Mouse (Mus musculus) lung, embryonic 14.5 days (tissue): ENCODE data around the gene Ift57. TPM values are rescaled to one million over a fixed set of nuclear protein-coding genes. Genes with fewer than 3 reads are reported as not detected.

Experiments
- ATAC-seq: fragments of 200-750 bp; cut with Nextera tagmentation; 2 replicates; pipeline ENCODE4 v1.8.0; 2017; ENCODE audit warnings: mild to moderate bottlenecking, moderate TSS enrichment, moderate library complexity; ENCODE audit not compliant: insufficient read depth
- DNase-seq: peaks from one replicate; pipeline ENCODE4 v3.0.0-alpha.2; 2015
- H3K27ac ChIP-seq: fragments of 300-500 bp; sonication (generic); 2 replicates; pipeline ENCODE4 v1.5.1; 2014; ENCODE audit warnings: low read depth, mild to moderate bottlenecking, moderate library complexity
- H3K27me3 ChIP-seq: fragments of 300-500 bp; sonication (generic); 2 replicates; pipeline ENCODE4 v1.6.1; 2014; ENCODE audit warnings: low read length, control low read depth; ENCODE audit not compliant: insufficient read depth
- H3K36me3 ChIP-seq: fragments of 300-500 bp; sonication (generic); 2 replicates; pipeline ENCODE4 v1.6.1; 2014; ENCODE audit warnings: control low read depth; ENCODE audit not compliant: insufficient read depth
- H3K4me1 ChIP-seq: fragments of 300-500 bp; sonication (generic); 2 replicates; pipeline ENCODE4 v1.6.1; 2014; ENCODE audit warnings: antibody characterized with exemption, control low read depth; ENCODE audit not compliant: insufficient read depth
- H3K4me2 ChIP-seq: fragments of 300-500 bp; sonication (generic); 2 replicates; pipeline ENCODE4 v1.6.1; 2014; ENCODE audit warnings: mild to moderate bottlenecking
- H3K4me3 ChIP-seq: fragments of 300-500 bp; sonication (generic); 2 replicates; pipeline ENCODE4 v1.5.1; 2014; ENCODE audit warnings: low read depth, low read length
- H3K9ac ChIP-seq: fragments of 300-500 bp; sonication (generic); 2 replicates; pipeline ENCODE4 v1.6.1; 2014
- H3K9me3 ChIP-seq: fragments of 300-500 bp; sonication (generic); 2 replicates; pipeline ENCODE4 v1.6.1; 2016; ENCODE audit warnings: low read depth, low read length, control low read depth
- CTCF ChIP-seq: IDR thresholded peaks from 2 replicates; pipeline ENCODE4 v1.5.1; 2016; ENCODE audit warnings: antibody characterized with exemption, low read depth
- WGBS: fragments of 180-500 bp; shearing (Covaris S2); extraction: QIAGEN DNeasy Blood & Tissue Kit; methylation state at CpG from one replicate; pipeline ENCODE4 v1.1.7; 2014; 5-methylcytosine and 5-hydroxymethylcytosine counted together
- polyA plus RNA-seq: library from polyadenylated mRNA; unstranded; fragments of >200 nt; fragmentation: Nextera tagmentation; extraction: Ambion mirVana; gene quantifications from 2 replicates; pipeline ENCODE4 v1.2.1, GENCODE M21; 2014

The Ift57 gene
- polyA plus RNA-seq, 1 experiment from 2014 or later, result 31.9 TPM

DNA sequence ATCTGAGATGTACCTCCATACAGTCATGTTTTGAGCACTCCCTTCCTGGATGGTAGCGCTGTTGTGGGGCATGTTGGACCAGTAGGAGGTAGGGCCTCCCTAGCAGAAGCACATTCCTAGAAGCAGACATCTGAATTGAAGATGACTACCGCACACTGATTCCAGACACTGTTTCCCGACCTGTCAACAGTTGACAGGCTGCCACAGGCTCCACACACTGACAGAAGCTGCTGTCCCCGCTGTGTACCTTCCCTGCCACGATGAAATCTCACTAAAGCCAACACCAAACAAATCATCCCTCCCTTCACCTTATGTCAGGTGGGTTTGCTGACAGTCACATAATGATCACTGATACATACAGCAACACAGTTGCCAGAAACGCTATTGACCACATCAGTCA is 19.4 kb upstream of the Ift57 start:
- no peak overlapping the region for H3K4me2 ChIP-seq
- TF ChIP-seq CTCF, result no peak
- H3K36me3 ChIP-seq, result no peaks in the 10 kb centered on the region
- no peaks in the 10 kb centered on the region for H3K4me1 ChIP-seq
- no peak overlapping the region for H3K9ac ChIP-seq
- DNase-seq, result no peak
- H3K27me3 ChIP-seq, result no peaks in the 10 kb centered on the region
- 67% methylated on average over 6 of the region's 6 CpGs for WGBS
- H3K4me3 ChIP-seq, result no peak overlapping the region
- no peak for ATAC-seq
- no peak overlapping the region for H3K27ac ChIP-seq
- no peaks in the 10 kb centered on the region for H3K9me3 ChIP-seq

DNA sequence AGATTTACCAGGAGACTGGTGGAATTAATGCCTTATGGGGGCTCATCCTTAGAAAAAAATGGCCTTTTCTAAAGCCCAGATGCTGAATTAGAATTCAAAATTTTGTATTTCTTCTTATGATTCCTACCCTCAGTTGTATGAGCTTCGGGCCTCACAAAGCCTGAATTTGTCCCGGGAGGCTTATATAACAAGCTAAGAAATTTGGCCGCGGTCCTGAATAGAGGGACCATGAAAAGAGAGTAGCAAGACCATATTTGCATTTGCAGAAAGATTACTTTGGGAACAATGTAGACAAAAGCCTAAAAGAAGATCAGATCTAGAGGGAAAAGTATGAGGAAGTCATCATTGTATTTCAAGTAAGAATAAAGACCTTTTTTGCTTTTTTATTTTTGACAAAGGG is 14.1 kb upstream of the Ift57 start:
- no peak overlapping the region for H3K9ac ChIP-seq
- no peak overlapping the region for H3K27ac ChIP-seq
- no peak overlapping the region for H3K4me2 ChIP-seq
- H3K4me3 ChIP-seq, result no peak overlapping the region
- DNase-seq (no peak), ATAC-seq (no peak)
- no peaks in the 10 kb centered on the region for H3K36me3 ChIP-seq
- no peak for TF ChIP-seq CTCF
- no peaks in the 10 kb centered on the region for H3K4me1 ChIP-seq
- H3K27me3 ChIP-seq, result no peaks in the 10 kb centered on the region
- no peaks in the 10 kb centered on the region for H3K9me3 ChIP-seq
- 82% methylated on average over 4 of the region's 4 CpGs for WGBS

DNA sequence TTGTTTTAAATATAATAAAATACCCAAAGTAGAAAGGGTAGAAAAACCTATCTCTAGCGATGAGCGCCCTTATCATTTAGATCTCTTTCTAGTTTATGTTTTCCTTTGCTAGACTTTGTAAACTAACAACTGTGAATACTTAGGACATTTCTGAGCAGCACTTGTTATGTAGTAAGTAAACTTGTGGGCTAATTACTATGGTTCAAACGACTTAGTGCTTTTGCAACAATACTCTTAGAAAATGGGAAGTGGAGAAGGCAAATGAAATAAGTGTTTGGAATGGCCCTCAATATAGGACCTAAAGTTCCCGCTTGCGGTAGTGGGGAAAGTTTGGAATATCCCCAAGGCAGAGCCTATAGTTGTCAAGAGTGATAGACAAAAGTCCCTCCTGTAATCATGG is 788 bp downstream of the Ift57 start:
- no peak for TF ChIP-seq CTCF

DNA sequence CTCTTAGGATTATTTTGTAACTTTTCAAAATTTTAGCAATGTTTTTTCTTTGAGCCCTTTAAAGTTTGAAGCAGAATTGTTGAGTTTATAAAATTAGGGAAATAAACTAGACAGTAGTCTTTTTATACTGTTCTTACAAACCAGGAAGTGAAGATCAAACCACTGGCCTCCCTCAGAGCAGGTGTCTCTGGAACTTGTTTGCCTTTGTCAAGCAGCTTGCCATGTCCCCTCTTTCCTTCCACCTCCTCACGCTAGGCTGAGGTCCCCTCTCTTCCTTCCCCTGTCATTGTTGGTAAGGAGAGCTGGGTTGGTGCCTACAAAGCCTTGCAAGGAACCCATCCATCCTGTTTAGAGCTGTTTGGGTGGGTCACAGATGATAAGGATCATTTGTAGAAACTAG is 9.0 kb downstream of the Ift57 start:
- WGBS, result 21% methylated on average over 1 of the region's 1 CpGs
- Histone ChIP-seq H3K27ac (no peak overlapping the region), H3K4me3 (no peak overlapping the region), H3K4me2 (no peak overlapping the region), H3K9me3 (no peaks in the 10 kb centered on the region), H3K4me1 (no peaks in the 10 kb centered on the region), H3K36me3 (peaks cover 12% of the 10 kb centered on the region; the same call in 1 of the 2 replicates), H3K27me3 (no peaks in the 10 kb centered on the region), H3K9ac (no peak overlapping the region)
- no peak for TF ChIP-seq CTCF
- no peak for ATAC-seq
- no peak for DNase-seq

More for the DNA sequence above, 788 bp downstream of the Ift57 start:
- Histone ChIP-seq H3K9me3 (no peaks in the 10 kb centered on the region), H3K27me3 (no peaks in the 10 kb centered on the region), H3K9ac (peak overlapping the region; percentile 65), H3K27ac (no peak overlapping the region), H3K4me2 (peak overlapping the region; percentile 87), H3K4me3 (peak overlapping the region; percentile 72), H3K36me3 (no peaks in the 10 kb centered on the region), H3K4me1 (no peaks in the 10 kb centered on the region)
- ATAC-seq (no peak), DNase-seq (peak; percentile 13)
- 24% methylated on average over 5 of the region's 5 CpGs for WGBS

DNA sequence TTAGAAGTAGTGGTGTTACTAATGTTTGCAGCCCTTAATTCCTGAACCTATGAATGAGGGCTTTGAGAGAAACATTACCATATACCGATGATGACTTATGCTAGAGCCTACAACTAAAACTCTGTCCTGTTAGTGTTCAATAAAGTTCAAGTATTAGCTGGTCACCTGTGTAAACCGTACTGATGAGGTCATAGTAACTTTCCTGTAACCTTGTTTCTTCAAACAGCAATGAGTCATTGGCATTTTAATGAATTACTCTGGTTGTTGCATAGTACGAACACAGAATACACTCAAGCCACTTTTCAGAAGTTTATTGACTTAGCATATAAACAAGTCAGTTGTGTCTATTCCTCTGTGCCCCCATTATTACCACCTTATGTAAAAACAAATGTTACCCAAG is 11.2 kb downstream of the Ift57 start:
- TF ChIP-seq CTCF, result no peak
- WGBS, result 72% methylated on average over 3 of the region's 3 CpGs
- H3K4me1 ChIP-seq, result no peaks in the 10 kb centered on the region
- ATAC-seq, result no peak
- H3K36me3 ChIP-seq, result peaks cover 12% of the 10 kb centered on the region; the same call in 1 of the 2 replicates
- H3K9me3 ChIP-seq, result no peaks in the 10 kb centered on the region
- H3K9ac ChIP-seq, result no peak overlapping the region
- no peak overlapping the region for H3K4me3 ChIP-seq
- H3K4me2 ChIP-seq, result no peak overlapping the region
- H3K27me3 ChIP-seq, result no peaks in the 10 kb centered on the region
- H3K27ac ChIP-seq, result no peak overlapping the region
- DNase-seq, result no peak

DNA sequence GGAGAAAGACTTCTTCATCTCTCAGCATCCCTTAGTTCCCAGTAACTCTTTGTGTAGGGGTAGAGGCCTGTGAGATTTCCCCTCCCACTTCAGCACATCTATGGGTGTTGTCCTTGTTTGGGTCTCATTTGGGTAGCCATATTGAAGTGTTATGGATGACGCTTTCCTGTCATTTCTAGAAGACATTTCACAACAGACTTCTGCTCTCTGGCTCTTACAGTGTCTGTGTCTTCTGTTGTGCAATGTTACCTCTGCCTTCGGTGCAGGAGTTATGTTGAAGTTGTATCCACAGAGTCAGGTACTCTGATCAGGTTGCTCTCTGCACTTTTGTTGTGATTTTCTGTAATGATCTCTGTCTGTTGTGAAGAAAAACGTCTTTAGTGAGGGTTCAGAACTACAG is 14.3 kb downstream of the Ift57 start:
- Histone ChIP-seq H3K4me3 (no peak overlapping the region), H3K4me2 (no peak overlapping the region), H3K9me3 (no peaks in the 10 kb centered on the region), H3K36me3 (peaks cover 12% of the 10 kb centered on the region; the same call in 1 of the 2 replicates), H3K4me1 (no peaks in the 10 kb centered on the region), H3K27me3 (no peaks in the 10 kb centered on the region), H3K9ac (no peak overlapping the region), H3K27ac (no peak overlapping the region)
- no peak for ATAC-seq
- TF ChIP-seq CTCF, result no peak
- DNase-seq, result no peak
- 81% methylated on average over 3 of the region's 3 CpGs for WGBS

DNA sequence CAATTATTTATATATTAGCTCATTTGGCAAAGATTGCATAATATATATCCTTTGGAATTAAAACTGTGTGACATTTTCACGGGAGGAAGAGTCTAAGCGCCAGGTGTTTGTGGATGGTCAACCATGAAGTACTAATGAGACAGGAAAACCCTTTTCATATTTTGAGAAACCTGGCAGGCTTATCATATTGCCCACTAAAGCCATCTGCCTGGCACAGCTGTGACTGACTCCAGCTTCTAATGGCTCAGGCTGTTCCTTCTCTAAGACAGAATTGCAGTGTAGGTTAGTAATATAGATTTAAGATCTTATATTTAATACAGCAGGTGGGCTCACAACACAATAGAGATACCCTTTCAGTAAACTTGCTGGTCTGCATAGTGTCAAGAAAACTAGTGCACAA is 21.6 kb downstream of the Ift57 start:
- Histone ChIP-seq H3K27ac (no peak overlapping the region), H3K4me1 (no peaks in the 10 kb centered on the region), H3K27me3 (no peaks in the 10 kb centered on the region), H3K4me3 (no peak overlapping the region), H3K36me3 (no peaks in the 10 kb centered on the region), H3K9me3 (no peaks in the 10 kb centered on the region), H3K4me2 (no peak overlapping the region), H3K9ac (no peak overlapping the region)
- WGBS, result 78% methylated on average over 2 of the region's 2 CpGs
- DNase-seq, result no peak
- no peak for TF ChIP-seq CTCF
- ATAC-seq, result no peak

DNA sequence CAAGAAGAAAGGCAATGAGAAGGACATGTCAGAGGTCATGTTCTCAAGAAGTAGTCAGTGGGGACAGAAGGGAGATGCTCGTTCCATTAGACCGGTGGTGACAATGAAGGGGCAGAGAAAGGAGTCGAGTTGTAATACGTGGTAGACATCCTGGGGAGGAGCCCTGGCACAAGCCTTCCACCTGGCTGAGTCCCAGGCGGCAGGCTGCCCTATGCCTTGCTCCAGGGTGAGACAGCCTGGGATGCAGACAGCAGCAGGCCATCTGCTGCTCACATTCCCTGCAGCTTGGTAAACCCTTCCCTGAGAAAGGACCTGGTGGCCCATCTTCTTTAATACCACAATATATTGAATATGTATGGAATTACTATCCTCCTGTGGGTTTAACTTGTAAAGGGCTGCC is 22.6 kb downstream of the Ift57 start:
- Histone ChIP-seq H3K4me1 (no peaks in the 10 kb centered on the region), H3K9me3 (no peaks in the 10 kb centered on the region), H3K36me3 (no peaks in the 10 kb centered on the region), H3K27me3 (no peaks in the 10 kb centered on the region), H3K27ac (no peak overlapping the region), H3K4me3 (no peak overlapping the region), H3K9ac (no peak overlapping the region), H3K4me2 (no peak overlapping the region)
- TF ChIP-seq CTCF, result no peak
- no peak for ATAC-seq
- WGBS, result 49% methylated on average over 5 of the region's 5 CpGs
- DNase-seq, result no peak
